8 mouse cellular contexts compared by ENCODE assay signal in the genomic region with DNA sequence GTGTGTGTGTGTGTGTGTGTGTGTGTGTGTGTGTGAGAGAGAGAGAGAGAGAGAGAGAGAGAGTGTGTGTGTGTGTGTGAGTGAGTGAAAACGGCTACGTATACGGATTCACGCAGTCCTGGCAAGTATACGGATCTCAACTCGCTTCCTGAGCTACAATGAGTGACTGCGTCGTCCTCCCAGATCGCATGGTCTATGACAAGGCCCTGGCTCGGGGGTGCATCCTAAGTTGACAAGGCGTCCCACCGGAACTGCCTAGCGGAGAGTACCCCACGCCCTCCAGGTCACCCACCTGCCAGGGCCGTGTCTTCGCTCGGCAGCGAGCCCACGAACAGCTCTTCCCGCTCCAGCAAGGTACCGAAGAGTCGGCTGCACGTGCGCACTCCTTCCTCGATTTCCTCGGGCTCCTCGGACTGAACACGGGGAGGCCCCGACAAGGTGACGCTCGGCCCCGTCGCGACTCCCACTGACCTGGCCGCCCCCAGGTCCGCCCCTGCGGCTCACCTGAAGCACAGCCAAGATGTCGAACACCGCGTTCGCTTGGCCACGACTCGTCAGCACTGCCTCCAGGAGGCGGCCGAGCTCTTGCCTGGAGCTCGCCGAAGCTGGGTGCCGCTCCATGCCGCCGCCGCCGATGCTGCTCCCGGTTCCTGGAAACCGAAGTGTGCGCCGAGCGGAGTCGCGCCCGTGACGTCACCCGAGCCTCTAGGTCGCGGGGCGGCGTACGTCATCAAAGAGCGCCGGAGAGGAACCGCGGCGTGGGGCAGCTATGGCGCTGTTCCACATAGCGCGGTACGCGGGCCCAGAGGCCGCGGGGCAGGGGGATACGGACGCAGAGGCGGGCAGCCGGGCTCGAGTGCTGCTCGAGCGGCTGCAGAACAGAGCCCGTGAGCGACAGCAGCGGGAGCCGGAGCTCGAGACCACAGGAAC. TPM values are rescaled to one million over a fixed set of nuclear protein-coding genes. Genes with fewer than 3 reads are reported as not detected.
DNase-seq lines count a peak whose midpoint lies in the region; ATAC-seq lines count a peak whose summit lies in the region.

TSS of gene Noc4l (minus strand) at position 699 of the 930 bp plus-strand sequence.
TSS of gene Ddx51 (plus strand) at position 733 of the 930 bp plus-strand sequence.

- 0 out of 2 replicates have a peak, but pooled peaks cover 3% of the 10 kb centered on the region for H3K4me1 ChIP-seq in hindbrain, embryonic 11.5 days (replicated peaks; ENCODE audit: control insufficient read depth, insufficient read depth, low read length)

- no peaks in the 10 kb centered on the region for H3K27me3 ChIP-seq in hindbrain, embryonic 11.5 days (ENCODE audit: control insufficient read depth, insufficient read depth, low read length)

- peak; percentile 87 for ATAC-seq in hindbrain, embryonic 11.5 days (ENCODE audit: low FRiP score)

- peaks cover 11% of the 10 kb centered on the region; the same call in 1 of the 2 replicates for H3K36me3 ChIP-seq in hindbrain, embryonic 11.5 days (ENCODE audit: control insufficient read depth, insufficient read depth, low read length)

- H3K4me3 ChIP-seq in hindbrain, embryonic 11.5 days (ENCODE audit: low read depth, low read length), result peak within 1 kb of the TSS; percentile 96

- H3K9me3 ChIP-seq in hindbrain, embryonic 11.5 days (ENCODE audit: control insufficient read depth, low read length), result no peaks in the 10 kb centered on the region

- H3K4me2 ChIP-seq in hindbrain, embryonic 11.5 days (replicated peaks; ENCODE audit: low read depth, low read length), result peak within 1 kb of the TSS; percentile 93

- 0 out of 2 replicates have a peak within 1 kb of the TSS, but pooled peaks have one; percentile 17 for H3K27ac ChIP-seq in hindbrain, embryonic 11.5 days (ENCODE audit: low read depth, low read length)

- peak; percentile 93 for DNase-seq in Muller cell, postnatal 12 days (ENCODE audit: inconsistent ontology term)
- DNase-seq in cerebellum, adult 9-11 months, result peak; percentile 91
- DNase-seq in frontal cortex, adult 2 months (ENCODE audit: extremely low spot score in 1 of 2, low spot score in 1 of 2), result peak; percentile 80 to 97
- peak; percentile 99 for DNase-seq in hindbrain, embryonic 11.5 days (ENCODE audit: low spot score)
- peak; percentile 98 for DNase-seq in layer of hippocampus, postnatal 10 days (ENCODE audit: low spot score in 2 of 2)
- peak; percentile 96 for DNase-seq in lung, postnatal 10 days
- DNase-seq in ovary, postnatal 36 days (ENCODE audit: low spot score), result peak; percentile 95
- peak; percentile 95 for DNase-seq in thymus, postnatal 25 days

- 1% methylated on average over 91 of the region's 91 CpGs for WGBS in hindbrain, embryonic 11.5 days

- peak within 1 kb of the TSS; percentile 92 for H3K9ac ChIP-seq in hindbrain, embryonic 11.5 days (ENCODE audit: low read depth, low read length)

RNA-seq across cellular contexts. Expression of gene Noc4l, which starts in this region (rescaled TPM):
- polyA plus RNA-seq in frontal cortex, adult 2 months (2012; rRNA removed), result 41.5 and 41.9 TPM in 2 replicates
- 48.2 and 51.0 TPM in 2 replicates for polyA plus RNA-seq in hindbrain, embryonic 11.5 days (2014; fragmentation: Nextera tagmentation; extraction: Ambion mirVana)
- total RNA-seq in layer of hippocampus, postnatal 10 days (2021), result 10 to 100 TPM; 35.3 to 40.7 TPM

RNA-seq across cellular contexts. Expression of gene Ddx51, which starts in this region (rescaled TPM):
- polyA plus RNA-seq in frontal cortex, adult 2 months (2012; rRNA removed), result 17.9 and 23.1 TPM in 2 replicates
- polyA plus RNA-seq in hindbrain, embryonic 11.5 days (2014; fragmentation: Nextera tagmentation; extraction: Ambion mirVana), result 26.0 and 30.3 TPM in 2 replicates
- 10 to 100 TPM; 24.9 to 32.0 TPM for total RNA-seq in layer of hippocampus, postnatal 10 days (2021)

Comparison
In these comparisons a context has a peak if more than half of its experiments do, and no peak if none do; other contexts are left out.
1. Peak in every context shown above with its lines: DNase-seq, ATAC-seq, H3K4me3 ChIP-seq and H3K27ac ChIP-seq.